Mouse (Mus musculus) forebrain, embryonic 10.5 days (tissue): ENCODE data around the gene Rhobtb3. TPM values are rescaled to one million over a fixed set of nuclear protein-coding genes. Genes with fewer than 3 reads are reported as not detected.

ENCODE experiments used
- polyA plus RNA-seq: library from polyadenylated mRNA; unstranded; fragments of >200 nt; fragmentation: Nextera tagmentation; extraction: Ambion mirVana; gene quantifications from 2 replicates; pipeline ENCODE4 v1.2.1, GENCODE M21; 2016

The Rhobtb3 gene
- polyA plus RNA-seq, 1 experiment from 2014 or later = 44.4 TPM

Other genes starting within 250 kb of the Rhobtb3 start
- gene Ell2, start 237.2 kb downstream of the Rhobtb3 start, polyA plus RNA-seq = 5.3 and 5.4 TPM in 2 replicates
- 20.6 and 23.5 TPM in 2 replicates for gene Glrx, start 104.1 kb downstream of the Rhobtb3 start, polyA plus RNA-seq
- 0.64 and 1.2 TPM in 2 replicates for gene Spata9, start 23.2 kb upstream of the Rhobtb3 start, polyA plus RNA-seq
- gene Rfesd, start 74.8 kb upstream of the Rhobtb3 start, polyA plus RNA-seq = 26.4 and 28.8 TPM in 2 replicates
- gene Gpr150, start 113.1 kb upstream of the Rhobtb3 start, polyA plus RNA-seq = 0.48 and 0.66 TPM in 2 replicates
- 5.2 and 5.3 TPM in 2 replicates for gene Arsk, start 154.7 kb upstream of the Rhobtb3 start, polyA plus RNA-seq
- 14.6 and 15.9 TPM in 2 replicates for gene Ttc37, start 154.8 kb upstream of the Rhobtb3 start, polyA plus RNA-seq